Mouse (Mus musculus): ENCODE results near the gene Mta1. TPM values are rescaled to one million over a fixed set of nuclear protein-coding genes. Genes with fewer than 3 reads are reported as not detected.

Mta1 gene
- total RNA-seq (2021), result 10 to 100 TPM; 55.2 to 61.3 TPM

DNA sequence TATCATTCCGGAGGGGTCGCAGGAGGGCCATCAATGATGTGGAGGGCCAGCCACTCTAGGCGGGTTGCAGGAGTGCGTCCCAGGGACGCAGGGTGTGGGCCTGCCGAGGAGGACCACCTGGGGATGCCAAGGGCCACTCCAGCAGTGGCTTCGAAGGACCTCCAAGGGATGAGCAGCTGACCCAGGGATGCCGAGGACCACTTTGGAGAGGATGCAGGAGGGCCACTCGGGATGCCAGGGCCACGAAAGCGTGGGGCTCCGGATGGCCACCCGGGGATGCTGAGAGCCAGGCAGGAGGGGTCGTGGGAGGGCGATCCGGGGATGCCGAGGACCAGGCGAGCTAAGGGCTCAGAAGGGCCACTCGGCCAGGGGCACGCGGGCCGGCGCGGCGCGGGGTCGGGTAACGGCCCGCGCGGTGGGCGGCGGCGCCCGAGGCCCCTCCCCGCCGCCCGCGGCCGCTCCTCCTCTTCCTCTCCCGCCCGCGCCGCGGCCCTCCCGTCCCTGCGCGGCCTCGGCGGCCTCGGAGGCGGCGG lies at the start of gene Mta1:
TSS of gene Mta1 (plus strand) at position 530 of the 533 bp plus-strand sequence.
- peak; percentile 59 for DNase-seq

DNA sequence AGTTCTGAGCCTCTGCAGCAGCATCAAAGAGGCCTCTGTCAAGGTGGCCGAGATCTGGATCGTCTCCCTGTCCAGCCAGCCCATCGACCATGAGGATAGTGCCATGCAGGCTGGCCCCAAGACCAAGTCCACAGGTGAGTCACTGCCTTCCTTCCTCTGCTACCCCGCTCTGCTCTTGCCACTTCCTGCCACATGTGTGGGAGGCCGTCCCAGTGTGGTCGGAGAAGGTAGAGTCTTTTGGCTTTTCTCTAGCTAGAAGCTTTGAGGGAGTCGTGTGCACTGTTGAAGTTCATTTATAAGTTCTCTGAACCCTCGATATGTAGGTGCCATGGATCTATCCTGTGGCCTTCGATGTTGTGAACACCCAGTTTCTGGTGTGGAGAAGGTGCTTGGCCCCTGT lies 48.2 kb upstream of the Mta1 start:
- no peak for DNase-seq

DNA sequence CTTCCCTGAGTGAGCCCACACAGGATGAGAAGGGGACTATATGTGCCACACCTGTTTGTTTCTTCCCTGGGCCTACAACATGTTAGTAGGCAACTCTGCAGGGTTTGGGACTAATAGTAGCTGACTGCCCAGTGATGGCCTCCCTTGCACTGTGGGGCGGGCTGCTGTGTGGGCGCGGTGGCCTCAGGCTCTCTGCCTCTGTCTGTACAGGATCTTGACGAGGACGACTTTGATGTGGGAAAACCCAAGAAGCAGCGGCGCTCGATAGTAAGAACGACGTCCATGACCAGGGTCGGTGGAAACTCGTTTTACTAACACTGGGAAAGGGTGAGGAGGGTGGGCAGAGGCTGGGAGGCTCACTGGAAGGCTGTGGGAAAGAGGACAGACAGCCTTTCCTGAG lies 47.4 kb upstream of the Mta1 start:
- no peak for DNase-seq

DNA sequence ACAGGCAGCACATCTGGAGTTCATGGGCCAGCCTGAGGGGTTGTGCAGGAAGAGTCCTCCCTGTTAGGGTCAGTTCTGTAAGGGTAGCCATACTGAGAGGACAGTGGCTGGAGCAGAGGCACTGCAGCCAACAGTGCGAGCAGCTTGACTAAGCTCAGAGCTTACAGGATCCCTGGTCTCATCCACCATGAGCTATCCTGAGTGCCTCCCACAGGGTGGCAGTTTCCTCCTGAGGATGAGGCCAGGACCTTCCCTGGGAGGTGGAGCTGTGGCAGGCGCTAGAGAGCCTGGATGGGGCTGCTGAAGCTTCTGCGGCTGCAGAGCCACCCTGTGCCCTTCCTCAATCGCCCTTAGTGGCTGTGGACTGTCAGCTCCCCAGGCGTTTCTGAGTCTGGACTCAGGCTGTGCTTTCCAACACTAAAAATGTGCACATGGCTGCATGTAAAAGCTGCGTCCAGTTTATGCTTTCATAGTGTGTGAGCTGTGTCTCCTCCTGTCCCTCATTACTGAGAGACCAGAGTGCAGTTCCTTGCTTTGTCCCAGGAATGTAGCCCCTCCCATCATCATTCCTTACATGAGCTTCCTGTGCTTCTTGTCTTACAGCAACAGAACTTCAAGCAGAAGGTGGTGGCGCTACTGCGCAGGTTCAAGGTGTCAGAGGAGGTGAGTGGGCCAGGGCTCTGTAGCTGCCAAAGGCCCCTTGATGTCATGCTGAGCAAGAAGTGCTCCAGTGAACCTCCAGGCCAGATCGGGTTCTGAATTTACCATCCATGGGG lies 46.3 kb upstream of the Mta1 start:
- DNase-seq, result no peak

DNA sequence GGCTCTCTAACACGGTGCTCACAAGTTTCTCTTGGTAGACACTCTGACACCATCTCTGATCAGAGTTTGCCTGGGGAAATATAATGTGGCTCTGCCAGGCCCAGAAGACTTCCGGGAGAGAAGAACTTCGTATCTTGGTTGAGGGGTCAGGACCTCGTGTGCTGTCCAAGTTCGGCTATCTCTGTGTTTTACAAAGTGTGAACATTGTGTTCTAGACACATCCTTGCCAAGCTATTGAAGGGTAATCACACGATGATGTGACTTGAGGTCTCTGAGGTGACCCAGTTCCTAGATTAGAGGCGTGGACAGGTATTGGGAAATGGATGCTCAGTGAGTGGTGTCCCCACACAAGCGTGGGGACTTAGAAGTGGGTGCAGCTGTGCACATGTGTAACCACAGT lies 42.0 kb upstream of the Mta1 start:
- no peak for DNase-seq

GRCm38 (mm10) chr12:113060178-113060577 lies 37.9 kb upstream of the Mta1 start:
- no peak for DNase-seq

DNA sequence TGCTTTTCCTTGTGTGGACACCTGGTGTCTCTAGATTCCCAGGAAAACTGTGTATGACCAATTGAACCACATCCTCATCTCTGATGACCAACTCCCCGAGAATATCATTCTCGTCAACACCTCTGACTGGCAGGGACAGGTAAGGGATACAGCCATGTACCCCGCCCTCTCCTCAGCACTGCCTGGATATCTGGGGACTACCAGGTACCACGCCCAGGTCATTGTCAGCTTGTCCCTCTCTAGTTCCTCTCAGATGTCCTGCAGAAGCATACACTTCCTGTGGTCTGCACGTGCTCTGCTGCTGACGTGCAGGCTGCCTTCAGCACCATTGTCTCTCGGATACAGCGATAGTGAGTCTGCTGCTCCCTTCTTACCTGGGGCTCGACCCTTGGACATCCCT lies 36.5 kb upstream of the Mta1 start:
- no peak for DNase-seq

DNA sequence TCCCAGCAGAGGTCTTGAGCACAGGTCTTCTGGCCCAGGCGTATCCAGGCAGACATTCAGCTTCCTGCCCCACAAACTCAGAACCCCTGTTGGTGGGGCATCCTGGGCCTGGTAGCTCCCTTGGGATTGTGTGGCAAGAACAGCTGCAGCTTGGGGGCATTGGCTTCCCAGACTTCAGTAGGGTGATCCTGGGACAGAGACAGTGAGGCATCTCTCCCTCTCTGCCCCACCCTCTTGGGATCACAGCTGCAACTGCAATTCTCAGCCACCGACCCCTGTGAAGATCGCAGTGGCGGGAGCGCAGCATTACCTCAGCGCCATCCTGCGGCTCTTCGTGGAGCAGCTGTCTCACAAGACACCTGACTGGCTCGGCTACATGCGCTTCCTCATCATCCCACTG lies 35.9 kb upstream of the Mta1 start:
- no peak for DNase-seq

DNA sequence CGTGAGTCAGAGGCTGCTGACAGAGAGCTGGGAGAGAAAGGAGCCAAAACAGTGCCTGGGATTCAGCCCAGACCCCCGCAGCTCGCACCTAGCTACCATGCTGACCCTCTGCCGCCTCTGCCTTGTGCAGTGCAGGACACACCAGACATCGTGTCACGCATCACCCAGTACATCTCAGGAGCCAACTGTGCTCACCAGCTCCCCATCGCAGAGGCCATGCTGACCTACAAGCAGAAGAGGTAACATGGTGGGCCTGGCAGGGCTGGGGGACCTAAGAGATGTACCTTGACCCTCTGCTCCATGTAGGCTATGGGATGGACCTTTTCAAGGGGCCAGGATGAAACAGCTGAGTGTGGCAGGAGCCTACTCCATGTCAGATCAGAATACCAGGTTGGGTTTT lies 34.4 kb upstream of the Mta1 start:
- no peak for DNase-seq

DNA sequence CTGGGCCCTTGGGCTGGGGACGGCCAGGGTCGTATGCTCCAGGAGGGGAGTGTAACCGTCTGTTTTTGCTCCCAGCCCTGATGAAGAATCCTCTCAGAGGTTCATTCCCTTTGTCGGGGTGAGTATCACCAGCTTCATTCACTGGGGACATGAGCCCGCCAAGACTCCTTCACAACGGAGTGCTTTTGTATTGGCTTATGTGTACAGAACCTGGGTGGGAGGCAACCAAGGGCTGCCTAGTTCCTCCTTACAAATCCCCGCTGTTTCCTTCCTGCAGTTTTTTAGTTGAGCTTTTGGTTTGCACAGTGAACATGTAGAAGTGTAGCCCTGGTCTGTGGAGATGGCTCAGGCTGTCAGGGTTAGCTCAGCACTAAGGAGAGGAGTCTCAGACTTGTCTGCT lies 30.1 kb upstream of the Mta1 start:
- no peak for DNase-seq

DNA sequence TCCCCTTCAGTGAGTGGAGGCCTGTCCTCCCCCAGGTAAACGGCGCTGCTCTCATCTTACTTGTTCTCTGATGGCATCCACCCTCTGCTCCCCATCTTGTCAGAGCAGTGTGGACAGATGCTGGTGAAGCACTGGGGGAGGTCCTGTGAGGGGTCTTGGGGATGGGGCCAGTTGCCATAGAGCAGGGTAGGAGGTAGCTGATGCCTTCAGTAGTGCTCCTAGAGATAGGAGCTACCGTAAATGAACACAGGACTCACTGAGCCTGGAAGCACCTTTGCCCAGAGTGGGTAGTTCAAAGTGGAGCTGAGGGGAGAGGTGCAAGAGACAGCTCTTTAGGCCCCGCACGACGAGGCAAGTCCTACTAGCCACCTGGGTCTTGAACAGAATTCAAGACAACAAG lies 28.7 kb upstream of the Mta1 start:
- DNase-seq, result no peak

GRCm38 (mm10) chr12:113071321-113071720 lies 26.8 kb upstream of the Mta1 start:
- no peak for DNase-seq

DNA sequence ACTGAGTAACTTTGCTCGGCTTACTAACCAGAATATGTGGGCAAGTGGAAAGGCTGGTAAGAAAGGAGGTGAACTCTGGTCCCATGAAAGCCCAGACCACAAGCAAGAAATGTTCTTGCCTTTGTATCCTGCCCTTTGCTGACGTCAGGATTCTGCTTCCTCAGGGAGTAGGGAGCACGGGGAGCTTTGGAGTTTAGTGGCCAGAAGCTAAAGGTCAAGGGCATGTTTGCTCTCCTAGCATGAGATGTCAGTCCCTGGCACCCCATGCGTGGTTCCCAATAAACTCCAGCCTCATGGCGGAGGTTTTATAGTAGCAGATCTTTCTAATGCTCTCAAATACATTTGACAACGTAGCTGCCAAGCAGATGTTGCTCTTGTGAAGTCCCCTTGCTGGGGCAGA lies 26.3 kb upstream of the Mta1 start:
- DNase-seq, result no peak

DNA sequence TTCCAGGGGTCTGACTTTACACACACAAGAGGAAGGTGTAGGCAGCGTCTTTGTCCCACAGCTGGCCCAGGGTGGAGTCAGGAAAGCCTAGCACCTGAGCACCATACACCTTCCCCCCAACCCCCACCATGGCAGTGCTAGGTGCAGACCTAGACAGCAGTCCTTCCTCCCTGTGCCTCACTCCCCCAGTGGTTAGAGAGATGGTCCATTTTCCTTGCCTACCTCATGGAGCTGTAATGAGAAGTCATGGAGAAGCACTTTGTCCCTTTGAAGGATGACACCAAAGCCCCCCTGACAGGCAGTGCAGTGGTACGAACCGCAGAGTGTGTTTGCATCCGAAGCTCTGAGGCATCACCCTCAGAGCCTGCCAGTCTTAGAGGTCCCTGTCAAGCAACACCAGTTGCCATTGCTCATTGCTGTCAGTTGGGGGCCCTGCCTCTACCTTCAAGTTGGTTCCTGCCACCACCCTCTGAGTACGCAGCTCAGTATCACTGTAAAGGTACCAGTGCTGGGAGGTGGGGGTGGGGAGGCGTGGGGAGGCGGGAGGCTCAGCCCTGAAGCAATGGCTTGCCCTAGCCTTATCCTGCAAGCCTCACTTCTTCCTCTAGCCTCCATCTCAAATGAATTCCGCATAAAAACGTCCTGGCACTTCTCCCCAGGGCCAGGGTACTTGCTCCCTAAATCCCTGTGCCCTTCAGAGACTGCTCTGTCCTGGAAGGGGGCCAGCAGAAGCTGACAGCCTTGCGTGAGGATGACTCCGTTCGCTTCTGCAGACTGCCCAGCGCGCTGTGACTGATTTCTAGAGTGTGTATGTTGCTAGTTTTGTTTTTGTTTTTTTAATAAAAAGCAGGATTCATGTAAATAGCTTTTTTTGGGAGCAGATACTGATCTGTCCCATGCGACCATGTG lies 24.4 kb upstream of the Mta1 start:
- DNase-seq, result peak; percentile 49

DNA sequence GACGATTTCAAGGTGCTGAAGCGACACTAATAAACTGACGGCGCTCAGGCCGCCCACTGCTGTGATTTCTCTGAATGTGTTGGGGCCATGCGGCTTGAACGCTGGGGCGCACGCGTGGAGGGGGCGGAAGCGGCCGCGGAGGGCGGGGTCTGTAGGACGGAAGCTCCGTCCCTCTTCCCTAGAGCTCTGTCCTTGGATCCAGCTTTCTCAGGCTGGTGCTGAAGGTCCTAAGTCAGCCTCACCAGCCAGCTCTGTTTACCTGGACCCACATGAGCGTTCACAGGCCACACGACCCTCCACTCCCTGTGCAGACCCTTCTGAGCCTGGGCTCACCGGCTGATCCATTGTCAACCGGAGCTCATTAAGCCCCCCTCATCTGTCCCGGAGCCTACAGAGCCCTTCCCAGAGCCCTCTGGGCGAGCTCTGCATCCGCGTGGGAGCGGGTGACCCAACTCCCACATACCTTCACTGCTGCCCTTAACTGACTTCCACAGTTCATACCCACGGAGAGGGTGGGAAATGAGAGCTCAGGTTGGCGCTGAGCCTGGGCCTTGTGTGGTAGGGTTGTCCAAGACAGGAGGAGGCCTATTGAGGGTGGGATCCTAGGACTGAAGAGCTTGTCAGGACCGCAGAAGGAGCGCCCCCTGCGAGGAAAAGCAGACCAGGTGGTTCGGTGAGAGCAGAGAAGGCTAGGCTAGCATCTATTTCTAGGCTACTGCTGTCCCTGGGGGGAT lies 23.6 kb upstream of the Mta1 start, which contains the start of gene Tex22:
TSS of gene Tex22 (plus strand) at position 174 of the 734 bp plus-strand sequence.
- DNase-seq, result peak; percentile 89

DNA sequence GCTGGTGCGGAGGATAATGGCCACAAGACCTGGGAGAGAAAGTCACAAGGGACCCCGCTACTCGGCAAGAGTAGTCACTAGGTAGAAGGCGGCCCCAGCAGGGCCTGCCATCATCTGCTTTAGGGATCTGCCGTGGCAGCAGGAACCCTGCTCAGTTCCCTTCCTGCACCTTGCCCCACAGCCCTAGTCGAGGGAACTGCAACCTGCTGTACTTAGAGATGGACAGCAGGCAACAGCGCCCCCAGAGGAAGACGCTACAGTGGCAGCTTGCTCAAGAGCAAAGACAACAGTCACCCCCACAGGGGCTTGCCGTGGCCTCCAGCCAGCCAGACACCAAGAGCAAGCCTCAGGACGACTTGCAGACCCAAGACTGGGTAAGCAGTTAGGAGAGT lies 23.0 kb upstream of the Mta1 start:
- DNase-seq, result peak; percentile 91

DNA sequence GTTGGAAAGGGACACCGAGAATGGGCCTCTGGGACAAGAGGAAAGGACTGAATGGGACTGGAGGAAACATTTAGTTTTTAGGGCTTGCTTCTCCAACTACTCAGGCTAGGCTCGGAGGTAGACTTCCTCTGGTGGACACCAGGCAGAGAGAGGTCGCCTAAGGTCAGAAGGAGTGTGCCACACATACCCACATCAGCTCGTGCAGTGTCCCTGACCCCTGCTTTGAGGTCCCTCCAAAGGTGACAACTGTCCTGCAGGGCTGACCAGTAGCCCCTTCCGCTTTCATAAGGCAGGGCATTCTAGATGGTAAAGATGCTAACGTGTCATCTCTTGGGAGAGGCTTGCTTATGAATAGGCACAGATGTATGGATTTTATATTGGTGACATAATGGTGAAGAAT lies 22.6 kb upstream of the Mta1 start:
- DNase-seq, result no peak

GRCm38 (mm10) chr12:113087276-113087675 lies 10.8 kb upstream of the Mta1 start:
- DNase-seq, result no peak

DNA sequence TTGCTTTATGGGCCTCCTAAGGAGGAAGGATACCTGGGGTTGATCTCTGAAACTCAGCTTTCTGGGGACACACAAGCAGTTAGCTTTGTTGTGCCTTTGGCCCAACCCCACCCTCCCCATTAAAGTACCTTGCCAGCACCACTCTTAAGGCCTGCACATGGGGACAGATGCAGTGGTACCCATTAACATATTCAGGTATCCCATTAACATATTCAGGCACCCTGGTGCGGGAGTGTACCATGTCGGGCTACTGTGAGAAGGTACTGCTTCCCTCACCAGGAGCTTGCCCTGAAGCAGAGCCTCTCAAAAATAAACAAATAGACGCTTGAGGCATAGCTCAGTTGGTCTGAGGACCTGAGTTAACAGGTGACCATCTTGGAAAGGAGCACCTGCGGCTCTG lies 10.1 kb upstream of the Mta1 start:
- DNase-seq, result no peak

GRCm38 (mm10) chr12:113089107-113089506 lies 9.0 kb upstream of the Mta1 start:
- DNase-seq, result no peak

DNA sequence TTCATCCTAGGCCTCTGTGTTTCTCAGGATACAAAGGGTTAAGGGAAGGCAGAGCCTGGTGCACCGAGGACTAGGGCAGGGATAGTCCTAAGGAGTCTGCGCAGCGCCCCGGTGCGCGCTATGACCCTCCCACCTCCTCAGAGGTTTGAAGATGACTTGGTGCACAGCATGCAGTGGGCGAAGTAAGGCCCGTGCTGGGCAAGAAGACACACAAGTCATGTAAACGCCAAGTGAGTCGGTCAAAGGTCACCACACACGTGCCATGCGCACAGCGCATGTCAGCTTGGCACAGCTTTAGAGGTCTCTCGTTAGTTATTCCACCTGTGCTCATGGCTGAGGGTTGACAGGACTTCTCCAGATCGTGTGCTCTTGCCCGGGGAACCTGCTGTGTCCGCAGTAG lies 8.0 kb upstream of the Mta1 start:
- no peak for DNase-seq

- no peak for DNase-seq
These were observed 1.0 kb upstream of the Mta1 start for GRCm38 (mm10) chr12:113097040-113097439.

All from heart, postnatal 4 days (tissue).